Mouse (Mus musculus) heart, postnatal 36 days (tissue): Measurements from ENCODE around the gene Adamts20. TPM values are rescaled to one million over a fixed set of nuclear protein-coding genes. Genes with fewer than 3 reads are reported as not detected.
A peak's percentile ranks its signal among the peaks of the same experiment; 100 is the strongest.

ENCODE experiments used
- DNase-seq, 2 experiments: peaks; one replicate each; pipeline ENCODE4 v3.0.0; 2021 to 2022
- intact Hi-C: fragments of 180-260 bp; cut with DNase I; formaldehyde crosslinking; loops from one replicate; pipeline ENCODE4 v1.15.1; 2025
- total RNA-seq, 2 experiments: library from RNA; stranded (reverse); gene quantifications; 2 replicates each; pipeline ENCODE4 v1.2.3; 2021

Gene Adamts20
- total RNA-seq, 2 experiments from 2014 or later = 0.11 TPM

- intact Hi-C loops = no loop called here
- DNase-seq = no peak
Observed at GRCm38 (mm10) chr15:94349052-94349451, 116.2 kb downstream of the Adamts20 start.

GRCm38 (mm10) chr15:94344317-94344716, 120.9 kb downstream of the Adamts20 start:
- intact Hi-C loops = no loop called here
- DNase-seq = no peak

- DNase-seq = peak; percentile 63 to 80
- intact Hi-C loops = loop anchor here (1.0 kb wide), 1 partner anchor 178 kb away; no protein-coding TSS in a partner anchor
Observed at GRCm38 (mm10) chr15:94342365-94342764, 122.9 kb downstream of the Adamts20 start.

GRCm38 (mm10) chr15:94339011-94339410, 126.2 kb downstream of the Adamts20 start:
- intact Hi-C loops = no loop called here

GRCm38 (mm10) chr15:94334586-94334985, 130.6 kb downstream of the Adamts20 start:
- no peak for DNase-seq
- intact Hi-C loops = no loop called here

More at GRCm38 (mm10) chr15:94339011-94339410, 126.2 kb downstream of the Adamts20 start:
- no peak for DNase-seq

- intact Hi-C loops = no loop called here
Observed at GRCm38 (mm10) chr15:94326626-94327025, 138.6 kb downstream of the Adamts20 start.

GRCm38 (mm10) chr15:94325509-94326181, 139.6 kb downstream of the Adamts20 start:
- intact Hi-C loops = no loop called here
- peak; percentile 22 to 56 for DNase-seq

More at GRCm38 (mm10) chr15:94326626-94327025, 138.6 kb downstream of the Adamts20 start:
- no peak for DNase-seq

GRCm38 (mm10) chr15:94316171-94316570, 149.0 kb downstream of the Adamts20 start:
- no peak for DNase-seq
- intact Hi-C loops = no loop called here

- DNase-seq = no peak
- intact Hi-C loops = no loop called here
Observed at GRCm38 (mm10) chr15:94309689-94310088, 155.5 kb downstream of the Adamts20 start.

- intact Hi-C loops = no loop called here
Observed at GRCm38 (mm10) chr15:94307888-94308287, 157.3 kb downstream of the Adamts20 start.

GRCm38 (mm10) chr15:94303151-94303550, 162.1 kb downstream of the Adamts20 start:
- DNase-seq = no peak
- intact Hi-C loops = no loop called here

More at GRCm38 (mm10) chr15:94307888-94308287, 157.3 kb downstream of the Adamts20 start:
- DNase-seq = no peak

- DNase-seq = no peak
- intact Hi-C loops = no loop called here
Observed at GRCm38 (mm10) chr15:94294084-94294483, 171.1 kb downstream of the Adamts20 start.

- no peak for DNase-seq
- intact Hi-C loops = no loop called here
Observed at GRCm38 (mm10) chr15:94288015-94288414, 177.2 kb downstream of the Adamts20 start.

GRCm38 (mm10) chr15:94287495-94287894, 177.7 kb downstream of the Adamts20 start:
- no peak for DNase-seq
- intact Hi-C loops = no loop called here

- no peak for DNase-seq
- intact Hi-C loops = no loop called here
Observed at GRCm38 (mm10) chr15:94276418-94276817, 188.8 kb downstream of the Adamts20 start.

- intact Hi-C loops = loop anchor here (1.0 to 5.0 kb wide), 2 partner anchors 197 to 254 kb away; no protein-coding TSS in a partner anchor
- peak; percentile 85 to 93 for DNase-seq
Observed at GRCm38 (mm10) chr15:94265630-94266029, 199.6 kb downstream of the Adamts20 start.

- intact Hi-C loops = no loop called here
- DNase-seq = no peak
Observed at GRCm38 (mm10) chr15:94264497-94264879, 200.7 kb downstream of the Adamts20 start.

GRCm38 (mm10) chr15:94263866-94264496, 201.2 kb downstream of the Adamts20 start:
- intact Hi-C loops = no loop called here
- no peak for DNase-seq

GRCm38 (mm10) chr15:94263241-94263640, 202.0 kb downstream of the Adamts20 start:
- intact Hi-C loops = no loop called here
- no peak for DNase-seq

- intact Hi-C loops = no loop called here
- DNase-seq = no peak
Observed at GRCm38 (mm10) chr15:94259497-94259896, 205.7 kb downstream of the Adamts20 start.

- no peak for DNase-seq
- intact Hi-C loops = no loop called here
Observed at GRCm38 (mm10) chr15:94255538-94255937, 209.7 kb downstream of the Adamts20 start.
